Mouse (Mus musculus): ENCODE measurements at regions not wholly inside any gene's neighbourhood (a gene's known extent, or its start where the extent isn't known, plus 50 kb on each side); places are given as distances from the start of the nearest gene placed in this dataset.

DNA sequence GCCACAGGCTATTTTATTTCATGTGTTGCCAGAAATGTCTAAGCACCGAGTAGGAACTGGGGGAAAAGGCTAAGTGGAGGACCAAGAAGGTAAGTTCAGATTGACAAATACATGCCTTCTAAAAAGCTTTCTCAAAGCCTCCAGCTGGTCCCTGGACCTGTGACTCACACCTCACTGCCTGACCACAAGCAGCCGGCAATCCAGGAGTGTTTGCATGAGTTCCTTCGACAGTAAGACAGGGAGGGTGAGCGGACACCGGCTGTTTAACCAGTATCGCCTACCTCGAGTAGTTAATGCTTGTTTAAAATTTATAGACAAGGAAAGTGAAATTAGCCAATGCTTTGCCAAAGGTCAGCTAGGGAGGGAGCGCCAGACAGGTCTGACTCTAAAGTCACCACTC, 80.1 kb downstream of the Gm33543 start:
- Histone ChIP-seq H3K9ac (ENCODE audit: low read depth, low read length) (peak overlapping the region; percentile 25), H3K27me3 (ENCODE audit: control insufficient read depth, insufficient read depth, low read length) (no peaks in the 10 kb centered on the region), H3K4me1 (ENCODE audit: control insufficient read depth, insufficient read depth, low read length) (peaks cover 31% of the 10 kb centered on the region), H3K27ac (replicated peaks; ENCODE audit: insufficient read depth, low read depth, low read length) (peak overlapping the region; percentile 33), H3K79me2 (ENCODE audit: control insufficient read depth, insufficient read depth, low read length) (no peaks in the 10 kb centered on the region), H3K4me3 (ENCODE audit: insufficient read depth, low read depth, low read length) (no peak overlapping the region), H3K36me3 (ENCODE audit: control insufficient read depth, insufficient read depth, low read length) (no peaks in the 10 kb centered on the region)
- TF ChIP-seq CTCF (IDR thresholded peaks at IDR 0.05; ENCODE audit: low read depth, low read length) (no peak), POLR2A (IDR thresholded peaks at IDR 0.05; ENCODE audit: extremely low read depth, insufficient read depth, low read length) (no peak)
- DNase-seq (ENCODE audit: extremely low read depth, low read depth, low spot score) = peak; percentile 55
- WGBS = 24% methylated on average over 8 of the region's 8 CpGs

DNA sequence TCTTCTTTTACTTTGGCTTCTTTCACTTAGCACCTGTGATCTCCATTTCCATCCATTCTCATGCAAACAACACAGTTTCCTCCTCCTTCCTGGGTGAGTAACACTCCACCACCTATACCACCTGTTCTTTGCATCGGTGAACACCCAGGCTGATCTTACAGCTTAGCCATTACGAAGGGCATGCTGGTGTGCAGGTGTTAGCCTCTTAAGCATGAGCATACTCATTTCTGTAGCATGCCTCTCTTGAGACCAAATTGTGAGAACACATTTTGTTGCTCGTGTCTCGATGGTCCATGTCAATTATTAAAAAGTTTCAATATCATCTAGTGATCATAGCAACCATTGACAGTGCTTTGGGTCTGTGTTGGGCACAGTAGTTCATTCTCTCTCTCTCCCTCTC, 80.8 kb downstream of the Gm33543 start:
- Histone ChIP-seq H3K4me3 (ENCODE audit: insufficient read depth, low read depth, low read length) (no peak overlapping the region), H3K27me3 (ENCODE audit: control insufficient read depth, insufficient read depth, low read length) (no peaks in the 10 kb centered on the region), H3K9ac (ENCODE audit: low read depth, low read length) (no peak overlapping the region), H3K4me1 (ENCODE audit: control insufficient read depth, insufficient read depth, low read length) (peaks cover 32% of the 10 kb centered on the region), H3K27ac (replicated peaks; ENCODE audit: insufficient read depth, low read depth, low read length) (no peak overlapping the region), H3K36me3 (ENCODE audit: control insufficient read depth, insufficient read depth, low read length) (no peaks in the 10 kb centered on the region), H3K79me2 (ENCODE audit: control insufficient read depth, insufficient read depth, low read length) (no peaks in the 10 kb centered on the region)
- DNase-seq (ENCODE audit: extremely low read depth, low read depth, low spot score) = no peak
- TF ChIP-seq CTCF (IDR thresholded peaks at IDR 0.05; ENCODE audit: low read depth, low read length) (no peak), POLR2A (IDR thresholded peaks at IDR 0.05; ENCODE audit: extremely low read depth, insufficient read depth, low read length) (no peak)
- WGBS = 95% methylated on average over 4 of the region's 4 CpGs

DNA sequence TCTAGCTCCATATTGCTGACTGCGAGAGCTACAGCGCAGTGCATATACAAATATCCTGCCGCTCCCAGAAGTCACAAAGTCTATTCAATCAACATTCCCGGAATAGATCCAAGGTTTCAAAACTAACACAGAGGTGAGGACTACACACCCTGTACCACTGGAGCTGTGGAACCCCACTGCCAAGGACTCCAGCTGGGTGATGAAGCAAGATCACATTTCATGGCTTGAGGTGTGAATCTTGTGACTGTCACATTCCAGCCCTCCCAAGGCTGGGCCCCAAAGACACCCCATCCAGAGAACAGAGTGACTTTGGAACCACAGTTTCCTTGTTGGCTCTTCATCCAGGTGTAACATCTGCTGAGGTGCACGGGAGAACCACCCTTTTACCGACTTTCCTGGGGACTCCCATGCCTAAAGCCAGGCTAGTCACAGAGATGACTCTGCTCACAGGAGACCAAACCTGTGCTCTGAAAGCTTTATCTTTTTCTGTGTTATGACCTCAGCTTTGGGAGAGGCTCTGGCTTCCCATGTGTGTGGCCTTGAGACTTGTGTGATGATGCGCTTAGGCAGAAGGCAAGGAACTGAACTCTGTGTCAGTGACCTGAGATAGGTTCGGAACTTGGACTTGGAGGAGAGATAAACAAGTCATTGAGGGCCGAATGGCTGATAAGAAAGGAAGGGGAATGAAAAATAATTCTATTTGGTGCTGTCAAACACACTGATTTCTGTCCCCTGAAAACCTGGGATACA, 82.4 kb downstream of the Gm33543 start:
- peak overlapping the region; percentile 36 for H3K9ac ChIP-seq (ENCODE audit: low read depth, low read length)
- H3K36me3 ChIP-seq (ENCODE audit: control insufficient read depth, insufficient read depth, low read length) = no peaks in the 10 kb centered on the region
- WGBS = 22% methylated on average over 9 of the region's 9 CpGs
- peak; percentile 96 for DNase-seq (ENCODE audit: extremely low read depth, low read depth, low spot score)
- H3K79me2 ChIP-seq (ENCODE audit: control insufficient read depth, insufficient read depth, low read length) = no peaks in the 10 kb centered on the region
- no peaks in the 10 kb centered on the region for H3K27me3 ChIP-seq (ENCODE audit: control insufficient read depth, insufficient read depth, low read length)
- TF ChIP-seq CTCF (IDR thresholded peaks at IDR 0.05; ENCODE audit: low read depth, low read length) = no peak
- no peak for TF ChIP-seq POLR2A (IDR thresholded peaks at IDR 0.05; ENCODE audit: extremely low read depth, insufficient read depth, low read length)
- H3K4me1 ChIP-seq (ENCODE audit: control insufficient read depth, insufficient read depth, low read length) = peaks cover 32% of the 10 kb centered on the region
- peak overlapping the region; percentile 91 for H3K27ac ChIP-seq (replicated peaks; ENCODE audit: insufficient read depth, low read depth, low read length)
- H3K4me3 ChIP-seq (ENCODE audit: insufficient read depth, low read depth, low read length) = no peak overlapping the region

DNA sequence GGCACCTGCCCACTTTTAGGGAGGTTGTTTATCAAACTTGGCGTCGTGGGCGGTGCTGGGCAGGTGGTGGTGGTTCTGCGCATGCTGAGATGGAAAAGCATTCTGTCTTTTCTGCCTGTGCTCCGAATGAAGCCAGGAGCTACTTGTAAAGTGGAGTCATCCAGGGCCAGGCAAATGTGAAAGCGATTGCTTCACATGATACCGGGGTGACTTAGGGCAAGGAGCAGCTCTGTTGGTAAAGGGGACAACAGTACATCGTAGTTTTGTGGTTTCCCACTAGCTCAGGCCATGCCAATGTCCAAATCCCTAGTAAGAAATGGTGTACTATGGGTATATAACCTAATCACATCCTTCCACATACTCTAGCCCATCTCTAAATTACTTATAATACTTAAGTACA, 84.5 kb downstream of the Gm33543 start:
- Histone ChIP-seq H3K4me1 (ENCODE audit: control insufficient read depth, insufficient read depth, low read length) (peaks cover 23% of the 10 kb centered on the region), H3K9ac (ENCODE audit: low read depth, low read length) (0 out of 2 replicates have a peak overlapping the region, but pooled peaks have one; percentile 12), H3K27me3 (ENCODE audit: control insufficient read depth, insufficient read depth, low read length) (no peaks in the 10 kb centered on the region), H3K4me3 (ENCODE audit: insufficient read depth, low read depth, low read length) (no peak overlapping the region), H3K79me2 (ENCODE audit: control insufficient read depth, insufficient read depth, low read length) (no peaks in the 10 kb centered on the region), H3K36me3 (ENCODE audit: control insufficient read depth, insufficient read depth, low read length) (no peaks in the 10 kb centered on the region), H3K27ac (replicated peaks; ENCODE audit: insufficient read depth, low read depth, low read length) (peak overlapping the region; percentile 88)
- no peak for TF ChIP-seq POLR2A (IDR thresholded peaks at IDR 0.05; ENCODE audit: extremely low read depth, insufficient read depth, low read length)
- DNase-seq (ENCODE audit: extremely low read depth, low read depth, low spot score) = peak; percentile 97
- WGBS = 18% methylated on average over 8 of the region's 8 CpGs

DNA sequence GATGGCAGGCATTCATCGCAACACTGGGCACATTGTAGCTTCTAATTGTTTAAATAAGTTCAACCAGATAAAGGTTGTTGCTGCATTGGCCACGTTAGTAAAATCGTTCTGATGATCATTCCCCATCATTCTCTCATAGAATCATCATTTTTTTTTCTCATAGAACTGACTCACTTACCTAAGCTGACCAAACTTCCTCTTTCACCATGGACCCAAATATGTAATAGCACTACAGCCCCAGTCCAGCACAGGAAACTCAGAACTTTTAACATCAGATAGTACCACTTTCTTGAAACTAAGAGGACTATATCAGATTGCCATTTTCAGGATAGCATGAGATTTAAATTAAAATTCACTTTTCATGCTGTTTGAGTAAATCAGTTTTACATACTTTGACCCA, 82.2 kb upstream of the Anapc15-ps start:
- Histone ChIP-seq H3K36me3 (ENCODE audit: control insufficient read depth, insufficient read depth, low read length) (no peaks in the 10 kb centered on the region), H3K27me3 (ENCODE audit: control insufficient read depth, insufficient read depth, low read length) (no peaks in the 10 kb centered on the region), H3K27ac (replicated peaks; ENCODE audit: insufficient read depth, low read depth, low read length) (no peak overlapping the region), H3K9ac (ENCODE audit: low read depth, low read length) (no peak overlapping the region), H3K79me2 (ENCODE audit: control insufficient read depth, insufficient read depth, low read length) (no peaks in the 10 kb centered on the region), H3K4me3 (ENCODE audit: insufficient read depth, low read depth, low read length) (no peak overlapping the region), H3K4me1 (ENCODE audit: control insufficient read depth, insufficient read depth, low read length) (peaks cover 16% of the 10 kb centered on the region)
- DNase-seq (ENCODE audit: extremely low read depth, low read depth, low spot score) = no peak
- TF ChIP-seq CTCF (IDR thresholded peaks at IDR 0.05; ENCODE audit: low read depth, low read length) (no peak), POLR2A (IDR thresholded peaks at IDR 0.05; ENCODE audit: extremely low read depth, insufficient read depth, low read length) (no peak)
- 91% methylated on average over 3 of the region's 3 CpGs for WGBS

DNA sequence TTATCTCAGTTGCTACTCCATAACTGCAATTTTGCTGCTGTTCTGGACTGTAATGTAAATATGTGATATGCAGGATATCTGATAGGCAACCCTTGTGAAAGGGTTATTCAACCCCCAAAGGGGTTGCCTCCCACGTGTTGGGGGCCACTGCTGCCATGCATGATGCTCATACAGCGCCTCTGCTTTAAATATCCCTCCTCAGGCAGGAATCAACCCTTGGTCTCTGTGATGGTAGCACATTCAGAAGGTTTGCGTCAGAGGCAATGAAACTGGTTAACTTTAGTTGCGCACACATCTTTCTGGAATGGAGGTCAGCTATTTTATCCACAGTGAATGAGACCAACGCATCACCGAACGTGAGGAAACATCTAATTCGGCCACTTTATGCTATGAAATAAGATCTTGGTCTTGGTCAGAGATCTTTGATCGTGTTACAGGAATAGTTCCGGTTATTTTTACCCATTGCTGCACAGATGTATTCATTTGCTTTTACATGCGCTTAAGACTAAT, 80.2 kb upstream of the Anapc15-ps start:
- Histone ChIP-seq H3K27ac (replicated peaks; ENCODE audit: insufficient read depth, low read depth, low read length) (no peak overlapping the region), H3K9ac (ENCODE audit: low read depth, low read length) (no peak overlapping the region), H3K36me3 (ENCODE audit: control insufficient read depth, insufficient read depth, low read length) (no peaks in the 10 kb centered on the region), H3K4me3 (ENCODE audit: insufficient read depth, low read depth, low read length) (no peak overlapping the region), H3K79me2 (ENCODE audit: control insufficient read depth, insufficient read depth, low read length) (no peaks in the 10 kb centered on the region), H3K27me3 (ENCODE audit: control insufficient read depth, insufficient read depth, low read length) (no peaks in the 10 kb centered on the region), H3K4me1 (ENCODE audit: control insufficient read depth, insufficient read depth, low read length) (peaks cover 5% of the 10 kb centered on the region; the same call in 1 of the 2 replicates)
- TF ChIP-seq CTCF (IDR thresholded peaks at IDR 0.05; ENCODE audit: low read depth, low read length) (no peak), POLR2A (IDR thresholded peaks at IDR 0.05; ENCODE audit: extremely low read depth, insufficient read depth, low read length) (no peak)
- 94% methylated on average over 11 of the region's 11 CpGs for WGBS
- no peak for DNase-seq (ENCODE audit: extremely low read depth, low read depth, low spot score)
